Mouse (Mus musculus) small intestine, adult 2 months (tissue): Measurements from ENCODE around the gene Sema4d.

Experiments
- CTCF ChIP-seq: fragments of 200-500 bp; IDR thresholded peaks from 2 replicates; pipeline ENCODE4 v1.5.1; 2012; ENCODE audit warnings: low read depth, mild to moderate bottlenecking, control low read depth, inconsistent platforms, low read length, moderate library complexity, mixed read lengths; ENCODE audit not compliant: insufficient replicate concordance, insufficient read length; ENCODE audit errors: extremely low read depth
- POLR2A ChIP-seq: fragments of 200-500 bp; IDR thresholded peaks from 2 replicates; pipeline ENCODE4 v1.6.1; 2012; ENCODE audit warnings: low read depth, mild to moderate bottlenecking, control low read depth, inconsistent platforms, low read length, moderate library complexity

GRCm38 (mm10) chr13:51753802-51754444 is 39.6 kb downstream of the Sema4d start:
- TF ChIP-seq CTCF (no peak), POLR2A (no peak)
